Mouse (Mus musculus): ENCODE measurements around the gene Adk. TPM values are rescaled to one million over a fixed set of nuclear protein-coding genes. Genes with fewer than 3 reads are reported as not detected.

Adk gene
- polyA plus RNA-seq, 1 experiment from 2014 or later = 195 TPM

DNA sequence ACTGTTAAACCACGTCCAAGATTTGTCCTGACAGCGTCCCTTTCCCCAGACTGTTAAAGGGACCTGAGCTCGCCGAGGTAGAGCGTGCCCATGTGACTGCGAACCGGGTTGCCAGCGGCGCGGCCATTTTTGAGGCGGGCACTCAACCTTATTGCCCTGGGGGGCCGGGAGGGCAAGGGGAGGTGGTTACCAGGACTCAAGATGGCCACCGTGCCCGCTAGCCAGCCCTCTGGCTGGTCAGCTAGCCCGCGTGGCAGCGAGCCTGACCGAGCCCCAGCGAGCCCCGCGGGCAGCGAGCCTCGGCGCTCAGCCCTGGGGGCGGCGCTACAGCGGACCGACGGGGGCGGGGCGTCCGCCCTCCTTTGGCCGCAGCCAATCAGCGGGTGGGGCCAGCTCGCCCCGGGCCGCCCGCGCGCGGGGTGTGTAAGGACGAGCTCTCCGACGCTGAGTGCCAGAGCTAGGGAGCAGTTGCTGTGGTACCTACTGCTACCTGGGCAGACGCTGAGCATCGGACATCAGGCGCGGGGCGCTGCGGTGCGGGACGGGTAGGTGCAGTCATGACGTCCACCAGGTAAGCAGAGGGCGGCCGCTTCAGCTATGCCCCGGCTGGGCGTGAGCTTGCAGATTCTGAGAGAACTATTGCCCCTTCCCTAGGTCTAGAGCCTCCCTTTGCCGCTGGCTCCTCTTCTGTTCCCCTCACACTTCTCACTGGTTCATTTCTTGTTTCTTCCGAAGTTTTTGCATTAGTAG, 23.6 kb downstream of the Adk start:
- H3K27ac ChIP-seq (ENCODE audit: low read length) = peak overlapping the region; percentile 84
- peak overlapping the region; percentile 76 for H3K4me3 ChIP-seq (ENCODE audit: low read length)
- ATAC-seq (ENCODE audit: low read depth) = peak; percentile 99
- H3K36me3 ChIP-seq (ENCODE audit: control insufficient read depth, insufficient read depth, low read length) = no peaks in the 10 kb centered on the region
- H3K9ac ChIP-seq (ENCODE audit: low read length) = peak overlapping the region; percentile 74
- no peaks in the 10 kb centered on the region for H3K9me3 ChIP-seq (ENCODE audit: control insufficient read depth, low read length)
- H3K4me2 ChIP-seq (ENCODE audit: low read depth, low read length) = peak overlapping the region; percentile 70
- no peaks in the 10 kb centered on the region for H3K27me3 ChIP-seq (ENCODE audit: control insufficient read depth, insufficient read depth, low read depth, low read length)
- H3K4me1 ChIP-seq (replicated peaks; ENCODE audit: control insufficient read depth, insufficient read depth, low read length) = peaks cover 22% of the 10 kb centered on the region
- under 1% methylated on average over 59 of the region's 59 CpGs for WGBS

DNA sequence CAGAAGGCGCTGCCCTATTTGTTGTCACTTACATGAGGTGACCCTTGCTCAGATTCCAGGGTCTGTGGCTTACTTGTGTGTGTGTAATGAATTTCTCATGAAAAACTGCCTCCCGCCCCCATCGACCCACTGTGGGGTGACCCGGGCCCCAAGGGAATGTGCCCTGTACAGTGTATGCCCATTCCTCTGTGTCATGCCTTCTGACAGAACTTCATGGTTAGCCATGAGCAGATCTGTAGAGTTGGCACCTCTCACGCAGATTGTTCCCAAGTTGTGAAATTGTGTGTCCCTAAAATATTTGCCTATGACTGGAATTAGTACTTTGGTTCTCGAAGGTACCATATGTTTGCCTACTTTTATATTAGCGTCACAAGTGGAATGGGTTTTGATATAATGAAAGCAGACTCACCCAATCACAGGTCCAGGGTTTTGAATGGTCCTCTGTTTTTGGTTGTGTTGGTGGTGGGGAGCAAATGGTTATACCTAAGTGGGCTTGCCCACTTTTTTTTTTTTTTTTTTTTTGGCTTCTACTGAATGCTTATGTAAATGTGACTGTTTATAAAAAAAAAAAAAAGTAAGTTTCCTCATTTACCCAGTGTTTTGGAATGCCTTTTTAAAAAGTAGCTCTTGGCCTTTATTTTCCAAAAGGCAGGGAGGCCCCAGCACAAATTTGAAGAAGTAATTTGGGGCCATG, 24.3 kb downstream of the Adk start:
- 34% methylated on average over 7 of the region's 7 CpGs for WGBS
- peak overlapping the region; percentile 71 for H3K27ac ChIP-seq (ENCODE audit: low read length)

DNA sequence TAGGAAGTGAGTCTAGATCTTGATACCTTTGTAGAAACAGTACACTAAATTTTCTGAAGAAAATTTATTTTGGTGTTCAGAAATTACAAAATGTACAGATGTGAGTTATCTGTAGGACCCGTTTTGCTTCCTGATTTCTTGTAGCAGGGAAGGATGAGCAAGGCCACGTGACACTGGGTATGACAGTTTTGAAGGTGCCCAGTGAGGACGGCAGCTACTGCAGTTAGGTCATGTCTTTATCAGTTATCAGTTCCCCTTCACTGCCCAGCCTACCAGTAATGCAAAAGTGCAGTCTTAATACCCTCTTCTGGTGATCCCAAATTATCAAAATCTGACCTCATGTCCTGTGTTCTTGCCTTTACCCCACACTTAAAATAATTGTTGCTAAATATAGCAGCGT, 25.6 kb downstream of the Adk start:
- no peak overlapping the region for H3K27ac ChIP-seq (ENCODE audit: low read length)
- no peak overlapping the region for H3K9ac ChIP-seq (ENCODE audit: low read length)
- H3K4me2 ChIP-seq (ENCODE audit: low read depth, low read length) = no peak overlapping the region; the same call in 1 of the 2 replicates
- no peak for ATAC-seq (ENCODE audit: low read depth)
- no peaks in the 10 kb centered on the region for H3K27me3 ChIP-seq (ENCODE audit: control insufficient read depth, insufficient read depth, low read depth, low read length)
- H3K9me3 ChIP-seq (ENCODE audit: control insufficient read depth, low read length) = no peaks in the 10 kb centered on the region
- peaks cover 29% of the 10 kb centered on the region for H3K4me1 ChIP-seq (replicated peaks; ENCODE audit: control insufficient read depth, insufficient read depth, low read length)
- no peak overlapping the region for H3K4me3 ChIP-seq (ENCODE audit: low read length)
- WGBS = 67% methylated on average over 4 of the region's 4 CpGs
- H3K36me3 ChIP-seq (ENCODE audit: control insufficient read depth, insufficient read depth, low read length) = no peaks in the 10 kb centered on the region

More for the DNA sequence above, 24.3 kb downstream of the Adk start:
- Histone ChIP-seq H3K4me2 (ENCODE audit: low read depth, low read length) (peak overlapping the region; percentile 70), H3K36me3 (ENCODE audit: control insufficient read depth, insufficient read depth, low read length) (no peaks in the 10 kb centered on the region), H3K27me3 (ENCODE audit: control insufficient read depth, insufficient read depth, low read depth, low read length) (no peaks in the 10 kb centered on the region), H3K4me1 (replicated peaks; ENCODE audit: control insufficient read depth, insufficient read depth, low read length) (peaks cover 25% of the 10 kb centered on the region), H3K4me3 (ENCODE audit: low read length) (peak overlapping the region; percentile 76), H3K9me3 (ENCODE audit: control insufficient read depth, low read length) (no peaks in the 10 kb centered on the region), H3K9ac (ENCODE audit: low read length) (peak overlapping the region; percentile 74)
- ATAC-seq (ENCODE audit: low read depth) = peak; percentile 13; the same call in 1 of the 2 replicates

DNA sequence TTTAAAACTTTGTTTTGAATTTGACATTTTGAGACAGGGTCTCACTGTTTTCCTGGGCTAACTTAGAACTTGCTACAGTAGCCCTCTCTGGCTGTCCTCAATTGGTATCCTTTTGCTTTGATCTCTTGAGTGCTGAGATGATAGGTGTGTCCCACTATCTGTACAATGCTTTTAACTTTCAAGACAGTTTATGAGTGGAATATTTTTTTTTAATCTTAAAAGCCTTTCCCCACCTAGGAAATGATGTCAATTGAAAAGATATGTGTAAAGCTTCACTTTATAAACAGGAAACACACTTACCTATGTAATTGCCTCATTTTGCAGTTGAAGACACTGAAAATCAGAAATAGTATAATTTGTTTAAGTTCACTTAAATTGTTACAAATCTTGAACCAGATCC, 26.1 kb downstream of the Adk start:
- H3K4me1 ChIP-seq (replicated peaks; ENCODE audit: control insufficient read depth, insufficient read depth, low read length) = peaks cover 29% of the 10 kb centered on the region
- H3K36me3 ChIP-seq (ENCODE audit: control insufficient read depth, insufficient read depth, low read length) = no peaks in the 10 kb centered on the region
- no peak for ATAC-seq (ENCODE audit: low read depth)
- H3K9ac ChIP-seq (ENCODE audit: low read length) = no peak overlapping the region
- no peaks in the 10 kb centered on the region for H3K27me3 ChIP-seq (ENCODE audit: control insufficient read depth, insufficient read depth, low read depth, low read length)
- H3K4me3 ChIP-seq (ENCODE audit: low read length) = no peak overlapping the region
- H3K4me2 ChIP-seq (ENCODE audit: low read depth, low read length) = no peak overlapping the region
- H3K27ac ChIP-seq (ENCODE audit: low read length) = no peak overlapping the region
- no peaks in the 10 kb centered on the region for H3K9me3 ChIP-seq (ENCODE audit: control insufficient read depth, low read length)

DNA sequence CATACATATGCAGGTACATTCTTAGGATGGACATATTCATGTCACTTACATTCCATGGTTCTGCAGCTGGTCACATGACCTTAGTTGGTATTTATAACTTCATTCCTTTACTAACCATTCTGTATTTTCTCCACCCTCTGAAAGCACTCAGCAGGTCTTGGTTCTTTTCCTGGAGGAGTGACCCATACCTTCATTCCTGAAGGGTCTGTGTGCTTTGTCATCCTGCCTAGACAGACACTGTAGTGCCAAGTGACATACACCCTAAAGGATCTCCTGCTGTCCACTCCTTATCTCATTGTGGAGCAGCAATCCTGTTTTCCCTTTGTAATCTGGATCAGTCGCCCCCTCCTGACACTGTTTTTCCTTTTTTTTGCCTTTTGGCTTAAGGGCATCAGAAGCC, 30.4 kb downstream of the Adk start:
- no peak for ATAC-seq (ENCODE audit: low read depth)
- 68% methylated on average over 1 of the region's 1 CpGs for WGBS
- no peak overlapping the region for H3K4me3 ChIP-seq (ENCODE audit: low read length)
- peaks cover 30% of the 10 kb centered on the region for H3K4me1 ChIP-seq (replicated peaks; ENCODE audit: control insufficient read depth, insufficient read depth, low read length)
- no peak overlapping the region for H3K9ac ChIP-seq (ENCODE audit: low read length)
- H3K4me2 ChIP-seq (ENCODE audit: low read depth, low read length) = no peak overlapping the region
- H3K36me3 ChIP-seq (ENCODE audit: control insufficient read depth, insufficient read depth, low read length) = no peaks in the 10 kb centered on the region
- no peaks in the 10 kb centered on the region for H3K9me3 ChIP-seq (ENCODE audit: control insufficient read depth, low read length)
- no peaks in the 10 kb centered on the region for H3K27me3 ChIP-seq (ENCODE audit: control insufficient read depth, insufficient read depth, low read depth, low read length)
- no peak overlapping the region for H3K27ac ChIP-seq (ENCODE audit: low read length)

DNA sequence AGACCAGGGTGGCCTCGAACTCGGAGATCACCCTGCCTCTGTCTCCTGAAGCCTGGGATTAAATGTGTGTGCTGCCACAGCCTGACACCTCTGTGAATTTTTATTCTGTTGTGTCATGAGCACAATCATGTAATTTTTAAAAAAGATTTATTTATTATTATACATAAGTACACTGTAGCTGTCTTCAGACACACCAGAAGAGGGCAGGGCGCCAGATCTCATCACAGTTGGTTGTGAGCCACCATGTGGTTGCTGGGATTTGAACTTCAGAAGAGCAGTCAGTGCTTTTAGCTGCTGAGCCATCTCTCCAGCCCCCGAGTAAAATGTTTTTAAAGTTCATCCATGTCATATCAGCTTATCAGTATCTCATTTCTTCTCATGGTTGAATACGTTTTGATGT, 33.3 kb downstream of the Adk start:
- Histone ChIP-seq H3K27ac (ENCODE audit: low read length) (no peak overlapping the region), H3K4me1 (replicated peaks; ENCODE audit: control insufficient read depth, insufficient read depth, low read length) (peaks cover 32% of the 10 kb centered on the region), H3K9ac (ENCODE audit: low read length) (no peak overlapping the region), H3K9me3 (ENCODE audit: control insufficient read depth, low read length) (no peaks in the 10 kb centered on the region), H3K4me2 (ENCODE audit: low read depth, low read length) (no peak overlapping the region), H3K4me3 (ENCODE audit: low read length) (no peak overlapping the region), H3K36me3 (ENCODE audit: control insufficient read depth, insufficient read depth, low read length) (no peaks in the 10 kb centered on the region), H3K27me3 (ENCODE audit: control insufficient read depth, insufficient read depth, low read depth, low read length) (no peaks in the 10 kb centered on the region)
- ATAC-seq (ENCODE audit: low read depth) = no peak
- WGBS = 70% methylated on average over 5 of the region's 5 CpGs

DNA sequence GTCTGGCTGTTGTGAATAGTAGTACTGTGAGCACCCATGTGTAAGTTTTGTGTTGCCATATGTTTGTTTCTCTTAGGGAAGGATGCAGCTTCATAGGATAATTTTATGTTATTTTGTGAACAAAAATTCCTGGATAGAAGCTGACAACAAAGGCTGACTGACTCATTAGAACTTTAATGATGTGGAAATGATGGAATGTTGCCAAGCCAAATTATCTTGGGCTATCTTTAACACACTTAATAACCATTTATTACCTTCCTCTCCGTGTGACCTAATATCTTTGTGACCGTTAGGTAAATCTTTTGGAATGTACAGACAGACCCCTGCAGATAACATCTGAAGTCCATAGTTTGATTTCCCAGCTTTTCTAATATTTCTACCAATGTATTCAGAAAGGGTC, 33.7 kb downstream of the Adk start:
- Histone ChIP-seq H3K27me3 (ENCODE audit: control insufficient read depth, insufficient read depth, low read depth, low read length) (no peaks in the 10 kb centered on the region), H3K4me2 (ENCODE audit: low read depth, low read length) (no peak overlapping the region), H3K36me3 (ENCODE audit: control insufficient read depth, insufficient read depth, low read length) (no peaks in the 10 kb centered on the region), H3K9me3 (ENCODE audit: control insufficient read depth, low read length) (no peaks in the 10 kb centered on the region), H3K4me1 (replicated peaks; ENCODE audit: control insufficient read depth, insufficient read depth, low read length) (peaks cover 32% of the 10 kb centered on the region), H3K27ac (ENCODE audit: low read length) (no peak overlapping the region), H3K4me3 (ENCODE audit: low read length) (no peak overlapping the region), H3K9ac (ENCODE audit: low read length) (no peak overlapping the region)
- WGBS = 21% methylated on average over 2 of the region's 2 CpGs
- ATAC-seq (ENCODE audit: low read depth) = no peak

DNA sequence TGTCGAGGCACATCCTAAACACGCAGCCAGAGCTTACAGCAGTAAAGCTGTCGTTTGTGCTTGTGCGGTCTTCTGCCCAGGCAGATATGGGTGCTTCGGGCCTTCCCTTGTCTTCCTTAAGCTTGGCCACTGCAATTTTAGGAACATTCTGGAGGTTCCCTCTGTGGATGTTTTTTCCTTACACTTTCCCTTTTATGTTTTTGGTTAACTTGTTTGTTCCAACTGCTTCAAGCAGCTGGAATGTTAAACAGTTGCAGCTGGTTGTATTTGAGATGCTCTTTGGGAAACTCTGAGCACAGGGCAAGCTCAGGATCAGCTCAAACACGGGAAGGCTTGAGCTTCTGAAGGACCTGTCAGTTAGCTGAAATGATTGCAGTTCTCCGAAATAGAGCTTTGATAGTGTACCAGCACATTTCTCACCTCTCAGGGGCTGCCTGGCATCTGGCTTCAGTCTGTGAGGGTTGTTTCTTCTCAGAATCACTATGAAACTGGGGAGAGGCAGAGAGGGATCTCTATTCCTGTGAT, 34.5 kb downstream of the Adk start:
- H3K4me2 ChIP-seq (ENCODE audit: low read depth, low read length) = no peak overlapping the region; the same call in 1 of the 2 replicates
- peak overlapping the region; percentile 66 for H3K27ac ChIP-seq (ENCODE audit: low read length)
- peaks cover 27% of the 10 kb centered on the region for H3K4me1 ChIP-seq (replicated peaks; ENCODE audit: control insufficient read depth, insufficient read depth, low read length)
- no peaks in the 10 kb centered on the region for H3K36me3 ChIP-seq (ENCODE audit: control insufficient read depth, insufficient read depth, low read length)
- H3K4me3 ChIP-seq (ENCODE audit: low read length) = no peak overlapping the region
- H3K9ac ChIP-seq (ENCODE audit: low read length) = 0 out of 2 replicates have a peak overlapping the region, but pooled peaks have one; percentile 37
- no peaks in the 10 kb centered on the region for H3K27me3 ChIP-seq (ENCODE audit: control insufficient read depth, insufficient read depth, low read depth, low read length)
- H3K9me3 ChIP-seq (ENCODE audit: control insufficient read depth, low read length) = no peaks in the 10 kb centered on the region
- 22% methylated on average over 7 of the region's 7 CpGs for WGBS
- ATAC-seq (ENCODE audit: low read depth) = peak; percentile 40; the same call in 1 of the 2 replicates

DNA sequence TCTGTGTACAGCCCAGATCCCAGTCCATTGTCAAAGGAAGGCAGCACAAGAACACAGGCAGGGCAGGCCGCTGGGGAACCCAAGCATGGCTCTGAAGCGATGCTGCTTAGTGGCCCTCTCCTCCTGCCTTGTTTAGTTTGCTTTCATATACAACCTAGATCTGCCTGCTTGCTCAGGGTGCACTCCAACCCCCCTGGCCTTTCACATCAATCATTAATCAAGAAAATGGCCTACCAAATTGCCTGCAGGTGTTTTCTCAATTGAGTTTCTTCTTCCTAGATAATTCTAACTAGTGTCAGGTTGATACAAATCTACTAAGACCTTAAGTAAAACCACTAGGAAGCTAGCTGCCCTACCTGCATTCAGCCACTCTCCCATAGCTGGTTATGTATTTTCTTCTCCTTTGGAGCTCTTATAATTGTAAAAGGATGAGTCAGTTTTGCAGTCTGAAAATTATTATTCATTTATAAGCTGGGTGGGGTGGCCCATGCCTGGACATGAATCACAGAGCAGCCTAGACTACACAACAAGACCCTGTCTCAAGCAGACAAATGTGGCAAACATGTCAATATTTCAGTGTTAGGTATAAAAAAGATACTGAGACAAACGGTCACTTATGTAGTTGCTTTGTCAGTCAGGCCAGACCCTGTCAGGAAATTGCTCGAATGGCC, 35.2 kb downstream of the Adk start:
- ATAC-seq (ENCODE audit: low read depth) = no peak
- H3K9me3 ChIP-seq (ENCODE audit: control insufficient read depth, low read length) = no peaks in the 10 kb centered on the region
- 58% methylated on average over 4 of the region's 4 CpGs for WGBS
- H3K4me2 ChIP-seq (ENCODE audit: low read depth, low read length) = no peak overlapping the region; the same call in 1 of the 2 replicates
- H3K9ac ChIP-seq (ENCODE audit: low read length) = 0 out of 2 replicates have a peak overlapping the region, but pooled peaks have one; percentile 37
- peak overlapping the region; percentile 66 for H3K27ac ChIP-seq (ENCODE audit: low read length)
- no peak overlapping the region for H3K4me3 ChIP-seq (ENCODE audit: low read length)
- H3K36me3 ChIP-seq (ENCODE audit: control insufficient read depth, insufficient read depth, low read length) = no peaks in the 10 kb centered on the region
- no peaks in the 10 kb centered on the region for H3K27me3 ChIP-seq (ENCODE audit: control insufficient read depth, insufficient read depth, low read depth, low read length)
- H3K4me1 ChIP-seq (replicated peaks; ENCODE audit: control insufficient read depth, insufficient read depth, low read length) = peaks cover 26% of the 10 kb centered on the region

Measured in lung, embryonic 16.5 days (tissue).